Mouse (Mus musculus) mammary gland, adult 2 months (tissue): ENCODE measurements around the gene Drc7. TPM values are rescaled to one million over a fixed set of nuclear protein-coding genes. Genes with fewer than 3 reads are reported as not detected.

Experiments used
- polyA plus RNA-seq: library from polyadenylated mRNA; depleted of rRNA; stranded (reverse); fragments of >200 nt; gene quantifications from 2 replicates; pipeline ENCODE4 v1.2.3, GENCODE M21; 2012; ENCODE audit warnings: low replicate concordance; rRNA removed

Gene Drc7
- 0.08 and 0.09 TPM in 2 replicates for polyA plus RNA-seq

DNA sequence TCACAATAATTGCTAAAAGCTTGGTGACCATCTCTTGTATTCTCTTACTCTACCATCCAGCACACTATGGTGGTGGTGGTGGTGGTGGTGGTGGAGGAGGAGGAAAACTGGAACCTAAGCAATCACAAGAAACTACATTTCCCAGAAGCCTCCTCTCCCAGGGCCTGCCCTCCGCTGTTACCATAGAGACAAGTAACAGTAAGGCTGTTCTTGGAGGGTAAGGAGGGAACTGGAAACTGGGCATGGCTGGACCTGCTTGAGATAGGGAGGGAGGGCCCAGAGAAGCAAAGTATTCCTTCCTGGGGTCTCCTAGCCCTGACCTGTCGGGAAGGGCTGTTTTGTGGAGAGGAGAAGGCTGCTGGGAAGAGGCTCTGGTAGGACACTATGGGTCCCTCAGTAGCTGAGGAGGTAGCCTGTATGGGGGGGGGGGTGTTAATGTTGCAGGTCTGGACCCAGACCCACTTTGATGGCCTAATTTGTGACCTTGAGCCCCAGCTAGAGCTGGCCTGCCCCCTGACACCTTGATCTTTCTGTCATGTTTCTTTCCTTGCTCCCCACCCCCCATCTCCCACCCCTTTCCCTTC is at the start of gene Drc7:
TSS of gene Drc7 (plus strand) at position 177 of the 584 bp plus-strand sequence.

GRCm38 (mm10) chr8:95017451-95017850 is 37.5 kb upstream of the Drc7 start, which contains the start of gene Adgrg3:
TSS of gene Adgrg3 (plus strand) at chr8:95017692.

DNA sequence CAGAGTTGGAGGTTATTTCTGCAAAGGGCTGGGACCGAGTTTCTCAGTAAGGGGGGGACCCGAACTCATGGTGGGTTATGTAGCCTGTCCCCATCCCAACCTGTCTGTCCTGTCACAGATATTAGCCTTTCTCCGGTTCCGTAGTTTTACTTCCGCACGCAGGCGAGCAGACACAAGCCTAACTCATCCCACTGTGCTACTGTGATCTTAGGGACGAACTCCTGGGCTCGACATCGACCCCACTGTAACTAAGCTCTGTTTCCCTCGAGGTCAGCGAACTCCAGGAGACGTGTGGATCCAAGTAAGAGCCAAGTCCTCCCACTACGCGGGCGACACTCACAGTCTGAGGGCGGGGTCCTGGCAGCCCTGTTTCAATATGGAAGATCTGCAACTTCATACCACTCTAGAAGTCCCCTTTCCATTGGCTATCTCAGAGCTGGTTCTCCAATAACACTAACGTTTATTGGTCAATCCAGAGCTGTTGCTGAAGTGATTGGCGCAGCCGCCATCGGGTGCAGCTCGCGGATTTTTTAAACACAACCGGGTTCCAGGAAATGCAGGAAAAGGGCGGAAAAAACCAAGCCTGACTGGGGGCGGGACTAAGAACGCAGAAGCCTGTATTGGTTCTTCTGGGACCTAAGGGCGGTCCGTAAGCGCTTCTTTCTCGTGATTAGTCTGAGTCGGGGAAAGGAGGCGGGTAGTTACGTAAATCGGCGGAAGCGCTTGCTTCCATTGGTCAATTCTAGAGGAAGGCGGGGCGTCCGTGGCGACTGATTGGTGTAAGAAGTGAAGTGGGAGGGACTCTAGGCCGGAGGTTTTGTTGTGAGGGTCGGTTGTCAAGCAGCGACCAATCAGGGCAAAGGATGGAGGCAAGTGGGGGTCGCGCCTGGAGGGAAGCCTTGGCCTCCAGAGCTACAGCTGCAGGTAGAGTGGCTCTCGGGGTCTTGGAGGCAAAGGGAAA is 25.8 kb downstream of the Drc7 start, which contains the start of gene Katnb1:
TSS of gene Katnb1 (plus strand) at position 806 of the 961 bp plus-strand sequence.

Other genes with a start within 250 kb of the Drc7 start
- gene Ccl17, start 244.7 kb upstream of the Drc7 start, polyA plus RNA-seq = 2.1 TPM in 2 replicates
- gene Coq9, start 216.8 kb upstream of the Drc7 start, polyA plus RNA-seq = 317 and 419 TPM in 2 replicates
- 33.1 and 36.7 TPM in 2 replicates for gene Ciapin1, start 216.7 kb upstream of the Drc7 start, polyA plus RNA-seq
- 67.7 and 133 TPM in 2 replicates for gene Polr2c, start 197.7 kb upstream of the Drc7 start, polyA plus RNA-seq
- 19.6 and 19.7 TPM in 2 replicates for gene Dok4, start 178.8 kb upstream of the Drc7 start, polyA plus RNA-seq
- gene Ccdc102a, start 137.0 kb upstream of the Drc7 start, polyA plus RNA-seq = 9.3 and 24.4 TPM in 2 replicates
- 22.7 and 31.4 TPM in 2 replicates for gene Adgrg5, start 131.4 kb upstream of the Drc7 start, polyA plus RNA-seq
- 138 and 237 TPM in 2 replicates for gene Adgrg1, start 80.4 kb upstream of the Drc7 start, polyA plus RNA-seq
- 7.5 and 9.6 TPM in 2 replicates for gene Adgrg3, start 37.4 kb upstream of the Drc7 start, polyA plus RNA-seq
- 14.9 and 19.3 TPM in 2 replicates for gene Katnb1, start 26.1 kb downstream of the Drc7 start, polyA plus RNA-seq
- gene Kifc3, start 147.7 kb downstream of the Drc7 start, polyA plus RNA-seq = 27.6 and 44.8 TPM in 2 replicates